Mouse (Mus musculus) urinary bladder, postnatal 10 days (tissue): ENCODE data around the gene Fgfr2.

ENCODE experiments used
- DNase-seq: peaks from one replicate; pipeline ENCODE4 v3.0.0; 2022; ENCODE audit warnings: low spot score

Fgfr2 gene

DNA sequence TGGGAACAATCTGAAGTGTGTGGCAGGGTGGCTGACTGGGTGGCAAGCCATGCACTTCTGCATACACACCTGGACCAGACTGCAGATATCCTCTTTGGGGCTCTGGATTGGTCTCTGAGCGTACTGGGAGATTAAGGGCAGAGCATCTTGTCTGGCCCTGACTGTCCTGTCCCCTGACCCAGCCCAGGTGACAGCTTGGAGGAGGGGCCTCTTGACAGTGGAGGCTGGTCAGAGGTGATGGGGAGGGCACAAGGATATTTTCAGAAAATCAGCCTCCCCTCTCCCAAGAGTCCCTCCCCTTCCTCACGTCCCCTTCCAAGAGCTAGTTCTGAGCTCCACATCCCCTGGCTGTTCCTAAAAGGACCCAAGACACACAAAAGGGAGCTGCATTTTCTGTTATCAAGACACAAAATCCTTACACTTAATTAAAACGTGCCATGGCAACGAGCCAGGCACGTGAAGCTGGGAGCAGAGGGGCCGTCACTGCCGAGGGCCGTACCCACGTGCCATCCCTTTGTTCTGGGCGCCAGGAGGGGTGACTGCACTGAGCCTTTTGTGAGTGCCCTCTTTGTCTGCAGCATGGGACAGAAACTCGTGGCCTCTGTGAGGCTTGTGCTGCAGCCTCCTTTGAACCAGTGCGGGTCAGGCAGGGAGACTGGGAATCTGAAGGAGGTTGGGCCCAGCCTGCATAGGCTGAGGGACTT, 1525.2 kb downstream of the Fgfr2 start:
- DNase-seq, result no peak

DNA sequence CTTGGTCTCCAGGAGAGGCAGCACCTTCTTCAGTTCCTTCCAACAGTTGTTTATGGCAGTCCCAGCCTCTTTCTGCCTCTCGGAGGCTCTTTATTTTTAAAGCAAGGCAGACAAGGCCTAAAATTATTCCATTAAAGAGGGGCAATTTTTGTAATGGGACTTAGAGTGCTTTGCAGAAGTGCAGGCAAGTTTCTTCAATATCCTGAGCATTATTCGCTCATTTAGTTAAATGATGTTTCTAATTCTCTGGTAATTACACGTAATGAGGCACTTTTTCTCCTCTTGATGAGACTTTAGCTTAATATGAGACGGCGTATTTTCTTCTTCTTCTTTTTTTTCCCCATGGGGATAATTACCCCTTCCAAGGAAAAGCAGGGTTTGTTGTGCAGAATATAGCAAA, 1537.6 kb downstream of the Fgfr2 start:
- no peak for DNase-seq

DNA sequence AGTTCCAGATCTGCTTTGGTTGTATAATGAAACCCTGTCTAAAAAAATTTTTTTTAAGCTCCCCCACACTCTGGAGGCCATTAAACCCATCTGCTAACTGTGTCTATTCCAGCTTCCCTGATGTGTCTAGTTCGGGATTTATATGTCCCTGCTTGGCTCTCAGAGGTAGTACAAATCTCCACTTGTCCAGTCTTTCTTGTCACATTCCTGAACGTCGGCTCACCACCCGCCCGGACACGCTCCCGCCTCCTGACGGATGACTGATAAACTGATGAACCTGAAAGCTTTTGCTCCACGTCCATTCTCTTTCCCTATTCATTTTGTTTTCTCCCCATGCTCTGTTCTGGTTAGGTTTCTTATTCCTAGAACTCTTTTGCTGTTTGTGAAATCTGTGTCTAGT, 1541.0 kb downstream of the Fgfr2 start:
- DNase-seq, result no peak

DNA sequence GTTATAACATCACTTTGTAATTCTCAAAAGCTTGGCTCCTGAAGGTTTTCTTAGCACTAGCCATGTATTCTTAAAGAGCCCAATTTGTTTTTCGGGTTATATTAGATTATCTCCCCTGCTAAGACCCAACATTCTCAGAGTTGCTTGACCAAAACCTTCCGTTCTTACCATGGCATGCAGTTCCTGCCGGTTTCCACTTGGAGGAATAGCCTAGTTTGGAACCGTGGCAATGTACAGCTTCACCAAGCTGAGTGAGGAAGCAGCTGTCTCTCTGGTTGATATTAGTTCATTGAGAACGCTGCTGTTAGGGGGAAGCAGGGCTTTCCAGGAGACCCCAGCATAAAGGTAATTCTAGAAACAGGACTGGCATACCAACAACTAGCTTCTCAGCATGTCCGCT, 1547.9 kb downstream of the Fgfr2 start:
- no peak for DNase-seq

DNA sequence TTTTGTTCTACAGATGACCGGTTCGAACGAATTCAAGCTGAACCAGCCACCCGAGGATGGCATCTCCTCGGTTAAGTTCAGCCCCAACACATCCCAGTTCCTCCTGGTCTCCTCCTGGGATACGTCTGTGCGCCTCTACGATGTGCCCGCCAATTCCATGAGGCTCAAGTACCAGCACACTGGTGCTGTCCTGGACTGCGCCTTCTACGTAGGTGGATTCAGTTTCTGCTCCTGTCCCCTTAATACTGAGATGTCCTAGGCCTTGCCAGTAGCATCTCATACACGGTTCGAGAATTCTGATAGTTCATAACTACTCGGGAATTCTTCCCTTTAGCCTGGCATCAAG, 1562.5 kb downstream of the Fgfr2 start:
- no peak for DNase-seq

DNA sequence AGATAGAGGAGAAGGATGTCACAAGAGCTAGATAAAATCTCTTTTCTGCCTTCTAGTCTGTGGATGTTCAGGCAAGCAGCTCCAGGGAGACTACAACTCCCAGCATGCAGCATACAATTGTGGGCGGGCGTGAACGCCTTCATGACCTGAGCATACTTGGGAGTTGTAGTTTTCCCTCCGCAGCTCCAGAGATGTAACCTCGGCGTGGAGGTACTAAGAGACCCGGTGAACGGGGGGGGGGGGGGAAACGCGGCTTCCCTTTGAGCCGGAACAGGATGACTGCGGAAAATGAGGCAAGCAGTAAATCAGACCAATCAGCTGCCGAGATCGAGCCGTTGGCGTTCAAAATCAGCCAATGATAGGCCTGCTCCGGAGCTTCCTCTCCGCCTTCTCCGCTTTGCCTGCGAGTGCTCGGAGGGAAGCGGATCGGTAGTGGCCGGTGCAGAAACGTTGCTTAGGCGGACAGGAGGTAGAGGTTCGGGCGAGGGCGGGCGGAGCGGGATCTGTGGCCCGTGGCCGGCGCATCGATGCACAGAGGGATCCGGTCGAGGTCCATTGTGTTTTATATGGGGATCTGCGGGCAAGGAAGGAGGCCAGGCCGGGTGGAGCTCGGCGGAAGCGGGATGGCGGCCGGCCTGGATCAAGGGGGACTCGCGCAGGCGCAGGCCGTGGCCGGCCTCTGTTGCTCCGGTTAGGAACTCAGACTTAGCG, 1563.0 kb downstream of the Fgfr2 start, which contains the start of gene Bub3:
Gene Bub3 (plus strand): TSS at position 237 of the 711 bp plus-strand sequence.
- peak; percentile 53 for DNase-seq

DNA sequence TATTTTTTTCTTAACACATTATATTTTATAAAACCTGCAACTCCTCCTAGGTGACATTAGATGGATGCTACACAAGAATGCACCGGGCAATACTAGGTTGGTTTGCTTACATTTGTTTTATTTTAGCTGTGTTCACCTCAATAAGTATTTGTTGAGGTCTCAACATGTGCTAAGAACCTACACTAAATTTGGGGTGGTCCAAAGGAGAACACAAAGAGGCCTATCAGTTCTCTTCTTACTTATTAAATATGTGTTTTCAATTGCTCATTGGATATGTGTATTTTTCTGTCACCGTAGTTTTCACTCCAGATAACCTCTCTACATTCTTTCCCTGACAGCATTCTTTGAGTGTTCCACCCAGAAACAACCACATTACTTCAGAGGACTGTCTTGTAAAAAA, 1565.4 kb downstream of the Fgfr2 start:
- DNase-seq, result no peak

DNA sequence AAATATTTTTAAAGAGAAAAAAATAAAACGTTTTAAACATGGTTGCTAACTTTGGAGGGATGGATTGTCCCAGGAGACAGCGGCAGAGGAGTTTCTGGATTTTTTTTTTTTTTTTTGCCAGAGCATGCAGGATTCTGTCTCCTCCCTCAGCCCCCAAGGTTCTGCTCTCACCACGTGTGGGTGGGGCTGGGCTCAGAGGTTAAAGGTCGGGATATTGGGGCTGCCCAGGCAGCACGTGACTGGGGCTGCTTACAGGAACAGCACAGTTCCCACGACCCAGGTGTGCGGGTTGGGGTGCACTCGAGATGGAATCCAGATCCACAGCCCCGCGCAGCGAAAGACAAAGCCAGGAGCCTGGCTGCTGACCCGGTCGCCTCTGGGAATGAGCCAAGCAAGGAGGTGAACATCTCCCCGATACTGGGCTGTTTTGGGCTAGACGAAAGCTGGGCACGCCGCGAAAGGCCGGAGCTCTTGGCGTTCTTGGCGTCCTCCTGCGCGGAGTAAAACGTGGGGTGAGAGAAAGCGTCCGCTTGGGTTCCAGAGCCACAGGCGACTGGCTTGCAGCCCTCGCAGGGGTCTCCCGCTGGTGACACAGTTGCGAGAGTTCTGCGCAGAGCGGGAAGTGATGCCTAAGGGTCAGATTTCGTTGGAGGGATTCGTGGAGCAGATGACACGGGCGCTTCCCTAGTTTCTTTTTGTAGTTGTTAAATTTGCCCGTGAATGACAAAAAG, 1566.4 kb downstream of the Fgfr2 start:
- DNase-seq, result no peak

DNA sequence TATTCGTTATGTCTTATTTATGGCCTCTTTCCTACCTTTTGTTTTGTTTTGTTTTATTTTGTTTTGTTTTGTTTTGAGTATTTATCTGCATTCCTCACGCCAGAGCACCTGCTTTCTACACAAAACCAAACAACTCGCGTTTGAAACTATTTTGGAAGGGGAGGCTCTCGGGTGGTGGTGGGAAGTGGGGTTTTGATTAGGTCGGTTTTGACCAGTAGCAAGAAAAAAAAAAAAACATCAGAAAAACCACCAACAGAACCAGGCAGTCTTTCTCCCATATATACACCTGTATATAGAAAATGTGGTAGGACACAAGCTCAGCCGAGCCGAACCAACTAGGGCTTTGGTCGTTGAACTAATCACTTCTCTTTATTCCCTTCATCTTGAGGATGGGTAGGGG, 1567.0 kb downstream of the Fgfr2 start:
- no peak for DNase-seq

DNA sequence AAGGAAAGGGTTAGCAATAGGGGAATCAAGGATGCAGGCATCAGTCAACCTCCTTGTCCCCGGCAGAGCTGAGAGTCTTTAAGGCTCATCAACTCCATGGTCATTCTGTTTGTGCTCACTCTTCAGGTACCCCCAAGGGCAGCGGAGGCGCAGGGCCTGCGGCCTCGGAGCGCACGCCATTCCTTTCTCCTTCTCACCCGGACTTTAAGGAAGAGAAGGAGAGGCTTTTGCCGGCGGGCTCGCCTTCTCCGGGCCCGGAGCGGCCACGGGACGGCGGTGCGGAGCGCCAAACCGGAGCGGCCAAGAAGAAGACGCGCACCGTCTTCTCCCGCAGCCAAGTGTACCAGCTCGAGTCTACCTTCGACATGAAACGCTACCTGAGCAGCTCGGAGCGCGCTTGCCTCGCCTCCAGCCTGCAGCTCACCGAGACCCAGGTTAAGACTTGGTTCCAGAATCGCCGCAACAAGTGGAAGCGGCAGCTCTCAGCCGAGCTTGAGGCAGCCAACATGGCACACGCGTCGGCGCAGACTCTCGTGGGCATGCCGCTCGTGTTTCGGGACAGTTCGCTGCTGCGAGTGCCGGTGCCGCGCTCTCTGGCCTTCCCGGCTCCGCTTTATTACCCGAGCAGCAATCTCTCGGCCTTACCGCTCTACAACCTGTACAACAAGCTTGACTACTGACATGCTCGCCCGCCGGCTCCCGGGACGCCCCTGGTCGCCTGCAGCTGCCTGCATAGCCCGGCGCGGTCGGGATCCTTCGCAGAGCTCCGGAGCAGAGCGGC, 1567.7 kb downstream of the Fgfr2 start:
- DNase-seq, result no peak

DNA sequence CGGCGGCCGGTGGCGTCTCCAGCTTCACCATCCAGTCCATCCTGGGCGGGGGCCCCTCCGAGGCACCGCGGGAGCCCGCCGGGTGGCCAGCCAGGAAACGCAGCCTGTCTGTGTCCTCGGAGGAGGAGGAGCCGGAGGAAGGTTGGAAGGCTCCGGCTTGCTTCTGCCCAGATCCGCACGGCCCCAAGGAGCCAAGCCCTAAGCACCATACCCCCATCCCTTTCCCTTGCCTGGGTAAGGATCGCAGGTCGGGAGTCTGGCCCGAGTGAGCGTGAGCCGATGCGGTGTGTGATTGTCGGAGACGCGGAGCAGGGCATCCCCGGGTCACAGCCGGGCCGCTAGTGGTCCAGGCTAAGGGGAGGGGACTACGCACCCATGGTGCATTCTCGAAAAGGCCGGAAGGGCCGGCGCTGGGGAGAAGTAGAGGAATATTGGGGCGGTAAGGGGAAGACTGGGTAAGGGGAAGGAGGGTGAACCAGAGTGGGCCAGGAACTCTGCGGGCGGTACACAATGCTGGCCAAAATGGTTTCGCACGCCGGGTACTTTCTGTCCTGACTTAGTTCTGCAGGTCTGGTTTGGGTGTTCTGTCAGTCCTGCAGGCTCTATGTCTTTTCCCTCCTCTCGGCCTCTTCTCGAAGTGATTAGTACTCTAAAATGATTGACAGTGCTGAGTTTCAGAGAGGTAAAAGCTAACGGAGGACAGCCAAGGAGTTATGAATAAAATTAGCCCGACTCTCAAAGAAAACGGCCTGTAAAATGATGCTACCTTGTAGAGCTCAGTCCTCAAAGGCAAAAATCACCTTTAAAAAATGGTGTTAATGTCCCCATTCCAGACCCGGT, 1568.6 kb downstream of the Fgfr2 start:
- DNase-seq, result no peak

DNA sequence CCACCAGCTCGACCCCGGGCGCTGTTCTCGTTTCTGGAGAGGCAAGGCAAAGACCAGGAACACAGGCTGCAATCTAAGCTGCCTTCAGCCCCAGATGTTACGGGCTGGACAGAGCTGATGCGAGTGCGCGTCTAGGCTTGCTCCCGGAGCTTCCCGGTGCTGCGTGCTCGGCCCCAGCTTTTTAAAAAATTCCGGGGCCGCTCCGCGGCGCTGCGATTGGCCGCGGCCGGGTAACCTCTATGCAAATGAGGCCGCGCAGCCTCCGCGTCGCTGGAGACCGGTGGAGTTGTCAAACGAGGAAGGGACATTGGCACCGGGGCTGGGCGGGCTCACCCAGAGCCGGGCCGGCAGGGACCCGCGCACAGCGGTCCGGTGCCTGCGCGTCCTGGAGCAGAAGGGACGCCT, 1569.4 kb downstream of the Fgfr2 start:
- no peak for DNase-seq

DNA sequence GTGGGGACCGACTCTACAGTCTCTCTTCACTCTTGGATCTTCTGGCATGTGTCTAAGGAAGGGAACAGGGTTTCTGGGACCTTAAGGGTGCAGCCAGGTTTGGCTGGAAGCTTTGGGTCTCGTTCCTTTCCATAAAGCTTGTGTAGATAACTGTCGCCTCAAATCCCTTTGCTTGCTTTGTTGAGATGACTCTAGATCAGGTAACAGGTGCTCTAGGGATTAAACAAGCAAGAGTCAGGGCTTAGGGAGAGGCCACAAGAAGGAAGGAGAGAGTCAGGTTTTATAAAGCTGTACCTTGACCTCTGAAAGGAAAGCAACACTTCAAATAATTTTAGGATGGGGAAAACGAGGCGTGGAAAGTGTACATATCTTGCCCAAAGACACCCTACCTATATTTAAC, 1570.4 kb downstream of the Fgfr2 start:
- no peak for DNase-seq

DNA sequence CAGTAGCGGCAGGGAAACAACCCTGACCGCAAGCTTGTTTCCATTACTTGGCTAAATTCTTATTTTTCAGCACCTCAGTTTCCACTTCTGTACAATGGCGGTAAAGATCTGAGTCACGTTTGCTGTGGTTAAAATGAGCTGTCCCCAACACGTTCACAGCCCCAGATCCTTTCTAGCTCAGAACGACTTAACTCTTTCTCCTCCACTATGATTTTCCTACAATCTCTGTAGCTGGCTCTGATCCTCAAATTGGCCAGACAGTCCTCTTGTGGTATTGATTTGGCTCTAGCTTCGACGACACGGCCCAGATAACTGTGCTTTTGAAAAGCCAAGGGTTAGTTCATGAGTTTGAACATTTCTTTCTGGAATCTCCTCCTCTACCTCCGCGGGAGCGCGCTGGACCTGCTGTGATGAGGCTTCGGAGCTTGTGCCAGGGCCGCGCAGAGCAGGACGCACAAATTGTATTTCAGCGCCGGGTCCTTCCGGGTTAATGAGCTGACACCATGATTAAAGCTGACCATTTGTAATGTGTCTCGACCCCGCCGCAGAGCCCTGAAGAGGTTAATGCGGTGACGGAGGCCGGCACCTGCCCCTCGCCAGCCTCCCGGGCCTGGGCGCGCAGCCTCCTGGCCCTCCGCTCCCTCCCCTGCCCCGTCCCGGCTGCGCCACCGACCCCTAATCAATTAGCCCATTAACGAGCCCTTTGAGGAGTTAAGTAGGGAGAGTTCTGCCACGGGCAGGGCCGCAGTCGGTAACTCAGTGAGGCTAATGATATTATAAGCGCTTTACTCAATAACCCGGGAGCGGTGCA, 1571.0 kb downstream of the Fgfr2 start:
- no peak for DNase-seq

DNA sequence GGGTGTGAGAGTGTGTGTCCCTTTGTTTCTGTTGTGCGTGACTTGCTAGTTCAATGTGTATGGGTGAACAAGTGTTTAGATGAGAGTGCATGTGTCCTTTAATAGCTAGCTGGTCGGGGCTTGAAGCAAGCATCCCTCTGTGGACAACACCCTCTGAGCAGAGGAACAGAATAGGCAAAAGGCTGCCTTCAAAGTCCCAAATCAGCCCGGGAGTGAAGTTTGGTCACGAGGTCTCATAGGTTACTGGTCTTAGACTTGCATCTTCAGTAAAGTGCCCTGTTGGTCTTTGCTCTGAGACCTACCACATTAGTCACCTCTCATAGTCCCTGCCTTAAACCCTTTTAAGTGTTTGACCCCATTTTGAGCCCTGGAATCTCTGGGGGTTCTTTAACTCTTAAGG, 1571.7 kb downstream of the Fgfr2 start:
- DNase-seq, result no peak

DNA sequence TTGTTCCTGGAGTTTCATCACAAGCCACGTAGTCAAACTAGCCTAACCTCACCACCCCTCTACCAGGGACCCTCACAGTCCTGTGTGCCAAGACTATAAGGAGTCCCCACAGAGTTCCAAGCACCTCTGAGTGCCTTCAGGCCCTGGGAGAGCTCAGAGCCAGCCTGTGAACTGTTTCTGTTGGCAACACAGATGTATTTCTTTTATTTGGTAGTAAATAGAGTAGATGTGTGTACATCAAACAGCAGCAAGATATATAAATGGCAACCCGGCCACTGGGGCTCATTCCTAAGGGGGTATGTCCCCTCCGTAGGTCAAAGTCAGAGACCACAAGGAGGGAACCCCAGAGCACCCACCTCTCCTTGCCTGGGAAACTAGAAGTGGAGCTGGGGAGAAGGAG, 1574.7 kb downstream of the Fgfr2 start, which contains the start of gene Hmx2:
Gene Hmx2 (plus strand): TSS at position 301 of the 400 bp plus-strand sequence.
- DNase-seq, result no peak

DNA sequence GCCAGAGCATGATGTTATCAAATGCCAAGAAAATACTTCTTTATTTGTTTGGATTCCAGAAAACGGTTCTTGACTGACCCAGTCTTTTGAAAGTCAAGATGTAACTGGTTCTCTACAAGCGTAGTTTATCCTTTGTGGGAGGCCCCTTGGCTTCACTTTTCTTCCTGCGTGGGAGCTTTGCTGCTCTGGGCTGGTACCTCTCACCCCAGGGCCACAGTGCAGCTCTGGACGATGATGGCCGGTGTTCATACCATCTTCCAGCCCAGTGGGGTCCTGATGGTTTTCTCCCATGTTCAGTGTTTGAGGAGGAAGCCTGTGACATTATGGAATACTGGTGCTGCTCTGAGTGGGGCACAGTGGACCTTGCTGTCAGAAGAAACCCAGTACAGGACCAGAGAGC, 1575.7 kb downstream of the Fgfr2 start:
- no peak for DNase-seq

DNA sequence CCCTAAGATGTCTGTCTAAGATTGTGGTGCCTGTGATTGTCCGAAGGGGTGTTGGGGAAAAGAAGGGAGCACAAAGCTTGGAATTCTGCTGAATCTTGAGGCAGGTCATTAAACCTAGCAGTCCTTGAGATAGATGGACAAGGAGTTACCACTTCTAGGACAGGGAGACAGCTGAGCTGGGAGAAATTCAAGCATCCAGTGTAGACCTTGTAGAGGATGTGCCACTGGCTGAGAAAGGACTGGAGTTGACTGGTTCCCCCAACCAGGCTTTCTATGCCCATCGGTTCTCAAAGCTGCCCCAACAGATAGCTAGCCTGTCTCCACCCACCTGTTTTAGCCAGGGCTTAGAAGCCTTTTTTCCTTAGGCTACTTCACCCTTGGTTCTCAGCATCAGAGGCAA, 1576.7 kb downstream of the Fgfr2 start:
- DNase-seq, result no peak

DNA sequence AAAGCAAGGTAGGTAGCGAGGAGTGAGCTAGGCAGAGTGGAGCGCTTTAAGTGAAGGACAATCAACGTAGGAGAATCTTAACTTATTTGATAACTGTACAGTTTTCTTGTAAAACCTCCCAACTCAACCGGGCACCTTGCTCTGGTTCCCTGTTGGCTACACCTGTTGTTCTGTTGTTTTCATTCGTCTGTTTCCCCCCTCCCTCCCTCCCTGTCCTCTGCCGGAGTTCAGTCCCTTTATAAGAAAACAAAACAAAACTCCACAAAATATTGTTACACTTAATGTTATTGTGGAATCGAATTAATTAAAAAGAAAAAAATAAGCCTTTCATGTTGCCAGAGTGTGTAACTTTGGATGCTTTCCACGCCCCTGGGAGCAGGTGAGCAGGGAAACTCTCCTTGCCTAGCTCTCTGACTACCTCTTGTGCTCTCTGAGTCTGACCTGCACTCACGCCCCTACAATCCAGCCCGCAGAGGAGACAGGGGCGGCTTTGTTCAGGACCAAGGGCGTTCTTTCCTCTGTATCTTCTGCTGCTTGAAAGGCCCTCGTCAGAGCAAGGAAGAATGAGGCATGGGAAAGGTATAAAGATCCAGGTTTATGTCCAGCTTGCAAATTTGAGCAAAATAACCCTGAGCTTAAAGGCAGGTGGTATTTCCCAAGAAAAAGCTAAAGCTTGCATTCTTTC, 1577.3 kb downstream of the Fgfr2 start:
- no peak for DNase-seq

DNA sequence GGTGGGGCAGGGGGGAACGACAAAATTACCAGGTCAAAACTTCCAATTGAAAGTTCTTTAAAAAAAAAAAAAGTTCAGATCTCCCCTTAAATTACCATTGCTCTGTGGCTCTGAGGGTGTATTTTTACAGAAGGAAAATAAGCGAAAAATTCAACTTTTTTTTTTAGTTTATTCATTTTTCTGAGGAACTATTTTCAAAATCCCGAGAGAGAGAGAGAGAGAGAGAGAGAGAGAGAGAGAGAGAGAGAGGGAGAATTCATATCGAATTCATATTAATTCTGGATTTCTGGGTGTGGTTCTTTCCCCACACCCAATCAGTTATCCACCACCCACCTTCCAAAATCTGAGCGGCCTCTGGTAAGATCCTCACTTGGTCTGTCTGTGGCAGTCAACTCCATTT, 1578.3 kb downstream of the Fgfr2 start:
- DNase-seq, result no peak
